Mouse (Mus musculus) midbrain, embryonic 16.5 days (tissue): ENCODE measurements around the gene Gm10720. TPM values are rescaled to one million over a fixed set of nuclear protein-coding genes. Genes with fewer than 3 reads are reported as not detected.
"Not testable (repeated sequence)": the region's sequence is repeated elsewhere in the genome, so short reads cannot be mapped to it uniquely, and the experiment has no call there.

Experiments
- ATAC-seq: fragments of 200-750 bp; cut with Nextera tagmentation; 2 replicates; pipeline ENCODE4 v1.8.0; 2017; ENCODE audit warnings: moderate TSS enrichment
- H3K27ac ChIP-seq: fragments of 300-500 bp; sonication (generic); 2 replicates; pipeline ENCODE4 v1.5.1; 2014; ENCODE audit warnings: mild to moderate bottlenecking, low read length, mixed read lengths
- H3K27me3 ChIP-seq: fragments of 300-500 bp; sonication (generic); 2 replicates; pipeline ENCODE4 v1.6.1; 2014; ENCODE audit warnings: low read depth, low read length, mixed read lengths; ENCODE audit not compliant: control insufficient read depth, insufficient read depth
- H3K36me3 ChIP-seq: fragments of 300-500 bp; sonication (generic); 2 replicates; pipeline ENCODE4 v1.6.1; 2014; ENCODE audit warnings: mild to moderate bottlenecking, low read length, moderate library complexity, mixed read lengths; ENCODE audit not compliant: control insufficient read depth, insufficient read depth
- H3K4me1 ChIP-seq: fragments of 300-500 bp; sonication (generic); 2 replicates; pipeline ENCODE4 v1.6.1; 2014; ENCODE audit warnings: mild to moderate bottlenecking, low read length, mixed read lengths; ENCODE audit not compliant: control insufficient read depth, insufficient read depth
- H3K4me2 ChIP-seq: fragments of 300-500 bp; sonication (generic); 2 replicates; pipeline ENCODE4 v1.6.1; 2014; ENCODE audit warnings: mild to moderate bottlenecking, low read length, mixed read lengths
- H3K4me3 ChIP-seq: fragments of 300-500 bp; sonication (generic); 2 replicates; pipeline ENCODE4 v1.5.1; 2014; ENCODE audit warnings: low read depth, mild to moderate bottlenecking, low read length, moderate library complexity, mixed read lengths
- H3K9ac ChIP-seq: fragments of 300-500 bp; sonication (generic); 2 replicates; pipeline ENCODE4 v1.6.1; 2014; ENCODE audit warnings: low read depth, low read length, mixed read lengths
- H3K9me3 ChIP-seq: fragments of 300-500 bp; sonication (generic); replicated peaks from 2 replicates; pipeline ENCODE4 v1.6.1; 2014; ENCODE audit warnings: mild to moderate bottlenecking, low read length, mixed read lengths; ENCODE audit not compliant: control insufficient read depth, poor library complexity, severe bottlenecking
- WGBS: fragments of 180-500 bp; shearing (Covaris S2); extraction: QIAGEN DNeasy Blood & Tissue Kit; methylation state at CpG from one replicate; pipeline ENCODE4 v1.1.7; 2014; 5-methylcytosine and 5-hydroxymethylcytosine counted together
- microRNA-seq: library from miRNA; unstranded; fragments of <30 nt; microRNA quantifications from one replicate; pipeline ENCODE4, GENCODE M21; 2017
- polyA plus RNA-seq: library from polyadenylated mRNA; unstranded; fragments of >200 nt; fragmentation: Nextera tagmentation; extraction: Ambion mirVana; gene quantifications from 2 replicates; pipeline ENCODE4 v1.2.1, GENCODE M21; 2015

The Gm10720 gene
- polyA plus RNA-seq, 1 experiment from 2014 or later = not detected

GRCm38 (mm10) chr9:3036577-3036976, 21.1 kb downstream of the Gm10720 start, which contains the start of gene Gm10715:
Gene Gm10715 (plus strand): TSS chr9:3036877.
- not testable (repeated sequence) for H3K36me3 ChIP-seq, H3K9me3 ChIP-seq, H3K4me2 ChIP-seq, H3K9ac ChIP-seq, H3K4me3 ChIP-seq, ATAC-seq, H3K27me3 ChIP-seq, H3K27ac ChIP-seq, H3K4me1 ChIP-seq
- WGBS = 78% methylated on average over 6 of the region's 8 CpGs

- not testable (repeated sequence) for H3K27me3 ChIP-seq, H3K4me3 ChIP-seq, H3K4me2 ChIP-seq, H3K27ac ChIP-seq, H3K9me3 ChIP-seq, H3K9ac ChIP-seq, H3K4me1 ChIP-seq, H3K36me3 ChIP-seq, ATAC-seq
- WGBS = 55% methylated on average over 4 of the region's 4 CpGs
Measured at GRCm38 (mm10) chr9:3038161-3038560, 22.7 kb downstream of the Gm10720 start.

Small RNA genes within 50 kb of the gene (microRNA-seq; reads per million reads assigned to microRNA genes)
- not detected for gene Mir101c

Other genes starting within 250 kb of the Gm10720 start
- gene Gm10722, start 14.7 kb upstream of the Gm10720 start, polyA plus RNA-seq = not detected in 2 replicates
- 0.47 TPM in 1 of 2 replicates, not detected in the other for gene Gm11168, start 12.3 kb upstream of the Gm10720 start, polyA plus RNA-seq
- gene Gm10721, start 2.5 kb upstream of the Gm10720 start, polyA plus RNA-seq = not detected in 2 replicates
- not detected in 2 replicates for gene Gm10719, start 1.8 kb downstream of the Gm10720 start, polyA plus RNA-seq
- not detected in 2 replicates for gene Gm10718, start 7.9 kb downstream of the Gm10720 start, polyA plus RNA-seq
- 0.45 and 0.55 TPM in 2 replicates for gene Gm10717, start 9.8 kb downstream of the Gm10720 start, polyA plus RNA-seq
- not detected in 2 replicates for gene Gm17535, start 18.9 kb downstream of the Gm10720 start, polyA plus RNA-seq
- gene Gm10715, start 21.2 kb downstream of the Gm10720 start, polyA plus RNA-seq = not detected in 2 replicates